Mouse (Mus musculus) hindbrain, embryonic 10.5 days (tissue): Measurements from ENCODE around the gene Isyna1. TPM values are rescaled to one million over a fixed set of nuclear protein-coding genes. Genes with fewer than 3 reads are reported as not detected.
"Not testable (repeated sequence)": the region's sequence is repeated elsewhere in the genome, so short reads cannot be mapped to it uniquely, and the experiment has no call there.

Experiments used
- DNase-seq: peaks from one replicate; pipeline ENCODE4 v3.0.0-alpha.2; 2017; ENCODE audit warnings: low spot score
- H3K27ac ChIP-seq: fragments of 300-500 bp; sonication (generic); 2 replicates; pipeline ENCODE4 v1.5.1; 2016; ENCODE audit warnings: mild to moderate bottlenecking, moderate library complexity
- H3K27me3 ChIP-seq: fragments of 300-500 bp; sonication (generic); 2 replicates; pipeline ENCODE4 v1.6.1; 2016; ENCODE audit warnings: mild to moderate bottlenecking; ENCODE audit not compliant: poor library complexity, insufficient read depth, severe bottlenecking
- H3K36me3 ChIP-seq: fragments of 300-500 bp; sonication (generic); 2 replicates; pipeline ENCODE4 v1.6.1; 2016; ENCODE audit warnings: mild to moderate bottlenecking, moderate library complexity
- H3K4me1 ChIP-seq: fragments of 300-500 bp; sonication (generic); replicated peaks from 2 replicates; pipeline ENCODE4 v1.6.1; 2016; ENCODE audit warnings: mild to moderate bottlenecking
- H3K4me3 ChIP-seq: fragments of 300-500 bp; sonication (generic); 2 replicates; pipeline ENCODE4 v1.5.1; 2016; ENCODE audit warnings: mild to moderate bottlenecking, moderate library complexity
- H3K9me3 ChIP-seq: fragments of 300-500 bp; sonication (generic); 2 replicates; pipeline ENCODE4 v1.6.1; 2016; ENCODE audit warnings: mild to moderate bottlenecking, moderate library complexity
- WGBS: fragments of 180-500 bp; shearing (Covaris S2); methylation state at CpG from one replicate; pipeline ENCODE4 v1.1.7; 2016; 5-methylcytosine and 5-hydroxymethylcytosine counted together
- polyA plus RNA-seq: library from polyadenylated mRNA; unstranded; fragments of >200 nt; fragmentation: Nextera tagmentation; extraction: Ambion mirVana; gene quantifications from 2 replicates; pipeline ENCODE4 v1.2.1, GENCODE M21; 2016

Isyna1 gene
- polyA plus RNA-seq, 1 experiment from 2014 or later = 158 TPM

- 90% methylated on average over 9 of the region's 9 CpGs for WGBS
- DNase-seq = no peak
- Histone ChIP-seq H3K27ac (no peak overlapping the region), H3K4me1 (no peaks in the 10 kb centered on the region), H3K9me3 (no peaks in the 10 kb centered on the region), H3K36me3 (peaks cover 100% of the 10 kb centered on the region), H3K4me3 (no peak overlapping the region), H3K27me3 (no peaks in the 10 kb centered on the region)
Observed at GRCm38 (mm10) chr8:70584606-70585257, 9.4 kb upstream of the Isyna1 start.

- H3K27ac ChIP-seq = no peak overlapping the region
- peak; percentile 45 for DNase-seq
- no peak overlapping the region for H3K4me3 ChIP-seq
- H3K9me3 ChIP-seq = no peaks in the 10 kb centered on the region
- H3K4me1 ChIP-seq = no peaks in the 10 kb centered on the region
- no peaks in the 10 kb centered on the region for H3K27me3 ChIP-seq
- H3K36me3 ChIP-seq = peaks cover 100% of the 10 kb centered on the region
- WGBS = 41% methylated on average over 7 of the region's 7 CpGs
Observed at GRCm38 (mm10) chr8:70585258-70585652, 8.9 kb upstream of the Isyna1 start.

GRCm38 (mm10) chr8:70587955-70588354 lies 6.2 kb upstream of the Isyna1 start:
- H3K36me3 ChIP-seq = peaks cover 96% of the 10 kb centered on the region
- H3K27ac ChIP-seq, H3K9me3 ChIP-seq, H3K4me1 ChIP-seq, H3K27me3 ChIP-seq, DNase-seq, H3K4me3 ChIP-seq: not testable (repeated sequence)
- 96% methylated on average over 4 of the region's 4 CpGs for WGBS

GRCm38 (mm10) chr8:70591569-70591968 lies 2.6 kb upstream of the Isyna1 start:
- Histone ChIP-seq H3K36me3 (peaks cover 72% of the 10 kb centered on the region), H3K4me1 (peaks cover 38% of the 10 kb centered on the region)
- WGBS = 93% methylated on average over 12 of the region's 12 CpGs

GRCm38 (mm10) chr8:70593173-70593572 lies 1.0 kb upstream of the Isyna1 start:
- Histone ChIP-seq H3K27ac (peak overlapping the region; percentile 86), H3K4me3 (peak overlapping the region; percentile 74), H3K9me3 (no peaks in the 10 kb centered on the region), H3K4me1 (peaks cover 54% of the 10 kb centered on the region), H3K27me3 (peaks cover 32% of the 10 kb centered on the region), H3K36me3 (peaks cover 68% of the 10 kb centered on the region)
- DNase-seq = no peak
- 49% methylated on average over 8 of the region's 8 CpGs for WGBS

More at GRCm38 (mm10) chr8:70591569-70591968, 2.6 kb upstream of the Isyna1 start:
- H3K27me3 ChIP-seq = peaks cover 17% of the 10 kb centered on the region
- no peak overlapping the region for H3K4me3 ChIP-seq
- no peaks in the 10 kb centered on the region for H3K9me3 ChIP-seq
- H3K27ac ChIP-seq = no peak overlapping the region
- DNase-seq = no peak

GRCm38 (mm10) chr8:70594621-70595564 lies 720 bp downstream of the Isyna1 start:
- Histone ChIP-seq H3K9me3 (no peaks in the 10 kb centered on the region), H3K27ac (peak overlapping the region; percentile 86), H3K4me3 (peak overlapping the region; percentile 74), H3K36me3 (peaks cover 59% of the 10 kb centered on the region), H3K27me3 (peaks cover 44% of the 10 kb centered on the region), H3K4me1 (peaks cover 71% of the 10 kb centered on the region)
- 10% methylated on average over 82 of the region's 82 CpGs for WGBS
- DNase-seq = peak; percentile 41

- Histone ChIP-seq H3K9me3 (no peaks in the 10 kb centered on the region), H3K27ac (no peak overlapping the region), H3K4me1 (peaks cover 80% of the 10 kb centered on the region), H3K27me3 (peaks cover 47% of the 10 kb centered on the region), H3K36me3 (peaks cover 50% of the 10 kb centered on the region), H3K4me3 (peak overlapping the region; percentile 74; the same call in 1 of the 2 replicates)
- WGBS = 92% methylated on average over 12 of the region's 12 CpGs
- no peak for DNase-seq
Observed at GRCm38 (mm10) chr8:70595811-70596210, 1.6 kb downstream of the Isyna1 start.

- Histone ChIP-seq H3K27me3 (peaks cover 47% of the 10 kb centered on the region), H3K4me1 (peaks cover 84% of the 10 kb centered on the region), H3K36me3 (peaks cover 47% of the 10 kb centered on the region), H3K9me3 (no peaks in the 10 kb centered on the region), H3K4me3 (peak overlapping the region; percentile 74; the same call in 1 of the 2 replicates), H3K27ac (no peak overlapping the region)
- WGBS = 94% methylated on average over 18 of the region's 18 CpGs
- DNase-seq = no peak
Observed at GRCm38 (mm10) chr8:70596216-70596615, 2.0 kb downstream of the Isyna1 start.

GRCm38 (mm10) chr8:70596775-70597416 lies 2.7 kb downstream of the Isyna1 start:
- no peak overlapping the region for H3K27ac ChIP-seq
- H3K27me3 ChIP-seq = peaks cover 47% of the 10 kb centered on the region
- H3K4me3 ChIP-seq = peak overlapping the region; percentile 57
- peaks cover 91% of the 10 kb centered on the region for H3K4me1 ChIP-seq
- peaks cover 2% of the 10 kb centered on the region; the same call in 1 of the 2 replicates for H3K9me3 ChIP-seq
- WGBS = 86% methylated on average over 17 of the region's 17 CpGs
- DNase-seq = peak; percentile 35
- H3K36me3 ChIP-seq = peaks cover 43% of the 10 kb centered on the region

- H3K27ac ChIP-seq = peak overlapping the region; percentile 87
- 4% methylated on average over 68 of the region's 68 CpGs for WGBS
- peak overlapping the region; percentile 57 for H3K4me3 ChIP-seq
- H3K36me3 ChIP-seq = peaks cover 43% of the 10 kb centered on the region
- H3K9me3 ChIP-seq = peaks cover 8% of the 10 kb centered on the region
- H3K27me3 ChIP-seq = peaks cover 47% of the 10 kb centered on the region
- DNase-seq = peak; percentile 42
- peaks cover 98% of the 10 kb centered on the region for H3K4me1 ChIP-seq
Observed at GRCm38 (mm10) chr8:70597417-70598272, 3.5 kb downstream of the Isyna1 start.

GRCm38 (mm10) chr8:70598283-70598682 lies 4.1 kb downstream of the Isyna1 start:
- peaks cover 10% of the 10 kb centered on the region for H3K9me3 ChIP-seq
- DNase-seq = peak; percentile 89
- H3K4me3 ChIP-seq = peak overlapping the region; percentile 57
- peak overlapping the region; percentile 87 for H3K27ac ChIP-seq
- WGBS = under 1% methylated on average over 29 of the region's 29 CpGs
- peaks cover 98% of the 10 kb centered on the region for H3K4me1 ChIP-seq
- H3K36me3 ChIP-seq = peaks cover 49% of the 10 kb centered on the region
- H3K27me3 ChIP-seq = peaks cover 47% of the 10 kb centered on the region

- Histone ChIP-seq H3K4me3 (peak overlapping the region; percentile 57), H3K4me1 (peaks cover 93% of the 10 kb centered on the region), H3K36me3 (peaks cover 50% of the 10 kb centered on the region), H3K27me3 (peaks cover 47% of the 10 kb centered on the region), H3K9me3 (peaks cover 10% of the 10 kb centered on the region), H3K27ac (peak overlapping the region; percentile 87)
- 14% methylated on average over 10 of the region's 10 CpGs for WGBS
- peak; percentile 57 for DNase-seq
Observed at GRCm38 (mm10) chr8:70598722-70599121, 4.5 kb downstream of the Isyna1 start.
